Mouse (Mus musculus) bone marrow, adult 2 months (tissue): ENCODE results near the gene Lzic. TPM values are rescaled to one million over a fixed set of nuclear protein-coding genes. Genes with fewer than 3 reads are reported as not detected.
"Not testable (repeated sequence)": the region's sequence is repeated elsewhere in the genome, so short reads cannot be mapped to it uniquely, and the experiment has no call there.

Source experiments
- H3K27ac ChIP-seq: fragments of 200-500 bp; 2 replicates; pipeline ENCODE4 v1.5.1; 2012; ENCODE audit warnings: low read depth, mild to moderate bottlenecking, control low read depth, inconsistent platforms, low read length; ENCODE audit not compliant: control insufficient read depth, poor library complexity, insufficient read depth
- H3K4me1 ChIP-seq: fragments of 200-500 bp; 2 replicates; pipeline ENCODE4 v1.6.1; 2011; ENCODE audit warnings: low read length; ENCODE audit not compliant: control insufficient read depth, insufficient read depth
- H3K4me3 ChIP-seq: fragments of 200-500 bp; replicated peaks from 2 replicates; pipeline ENCODE3; 2011; ENCODE audit warnings: mild to moderate bottlenecking, low read depth, low read length, control low read depth; ENCODE audit not compliant: control insufficient read depth
- CTCF ChIP-seq: fragments of 200-500 bp; IDR thresholded peaks from 2 replicates; pipeline ENCODE4 v1.5.1; 2011; ENCODE audit warnings: low read length, control low read depth; ENCODE audit not compliant: control insufficient read depth, insufficient read depth
- POLR2A ChIP-seq: fragments of 200-500 bp; IDR thresholded peaks from 2 replicates; pipeline ENCODE4 v1.6.1; 2011; ENCODE audit warnings: low read depth, mild to moderate bottlenecking, control low read depth, low read length, borderline replicate concordance; ENCODE audit not compliant: control insufficient read depth
- WGBS: fragments of 180-500 bp; shearing (Covaris S2); methylation state at CpG from one replicate; pipeline ENCODE4 v1.1.7; 2018; 5-methylcytosine and 5-hydroxymethylcytosine counted together
- polyA plus RNA-seq: library from polyadenylated mRNA; stranded (reverse); fragments of >200 nt; gene quantifications from 2 replicates; pipeline ENCODE4 v1.2.4, GENCODE M21; 2011; ENCODE audit warnings: low replicate concordance; ENCODE audit not compliant: missing spikeins, insufficient read depth, insufficient read length

Gene Lzic
- polyA plus RNA-seq, 1 experiment, result 14.5 TPM

DNA sequence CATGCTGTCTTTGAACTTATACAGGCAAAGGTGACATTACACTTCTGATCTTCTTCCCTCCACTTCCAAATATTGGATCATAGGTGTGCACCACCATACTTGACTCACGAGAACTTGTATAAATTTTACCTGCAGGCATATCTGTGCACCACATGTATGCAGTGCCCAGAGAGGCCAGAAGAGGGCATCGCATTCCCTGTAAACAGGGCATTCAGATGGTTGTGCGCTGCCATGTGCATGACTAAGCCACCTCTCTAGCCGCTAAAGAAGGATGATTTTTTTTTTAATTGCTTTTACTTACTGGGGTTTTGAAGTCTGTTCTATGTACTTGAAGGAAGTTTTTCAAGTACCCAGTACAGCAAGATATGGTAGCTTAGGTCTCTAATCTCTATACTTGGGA, 31.4 kb upstream of the Lzic start:
- WGBS, result 67% methylated on average over 4 of the region's 4 CpGs
- TF ChIP-seq CTCF, result peak; percentile 56
- no peak for TF ChIP-seq POLR2A
- no peaks in the 10 kb centered on the region for H3K4me1 ChIP-seq
- H3K4me3 ChIP-seq, result no peak overlapping the region
- no peak overlapping the region for H3K27ac ChIP-seq

DNA sequence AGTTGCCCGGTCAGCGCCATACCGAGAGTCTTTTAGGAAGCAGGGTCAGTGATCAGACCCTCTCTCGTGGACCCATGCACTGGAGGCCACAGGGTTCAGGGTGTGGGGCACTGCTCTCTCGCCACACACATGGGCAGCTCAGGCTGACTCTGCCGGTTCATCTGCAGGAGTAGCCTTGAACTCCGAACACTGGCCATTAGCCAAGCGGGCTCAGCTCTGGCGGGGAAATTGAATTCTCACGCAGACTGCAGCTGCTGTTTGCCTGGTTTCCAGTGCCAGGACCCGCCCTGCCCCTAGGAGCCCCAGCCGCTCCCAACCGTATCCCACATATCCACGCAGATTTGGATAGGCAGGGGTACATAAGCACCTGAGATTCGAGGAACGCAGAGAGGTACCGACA, 30.8 kb upstream of the Lzic start:
- no peaks in the 10 kb centered on the region for H3K4me1 ChIP-seq
- 86% methylated on average over 17 of the region's 17 CpGs for WGBS
- H3K4me3 ChIP-seq, result no peak overlapping the region
- no peak overlapping the region for H3K27ac ChIP-seq
- TF ChIP-seq CTCF, result no peak
- TF ChIP-seq POLR2A, result no peak

DNA sequence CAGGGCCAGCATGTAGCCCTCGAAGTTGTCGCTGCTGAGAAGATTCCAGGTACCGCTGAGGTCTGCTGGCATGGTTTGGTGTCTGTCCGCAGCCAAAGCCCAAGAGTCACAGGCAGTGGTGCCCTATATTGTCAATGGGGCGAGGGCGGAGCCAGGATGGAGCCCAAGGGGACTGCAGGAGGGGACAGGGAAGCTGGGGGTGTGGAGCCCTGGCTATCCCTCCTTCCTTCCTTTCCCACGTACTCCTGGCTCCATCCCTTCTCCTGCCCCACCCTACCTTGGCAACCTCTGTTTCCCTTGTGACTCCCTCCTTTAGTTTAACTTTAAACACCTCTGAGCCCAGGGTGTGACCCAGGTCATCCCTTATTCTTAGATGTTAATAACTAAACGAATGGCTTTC, 30.1 kb upstream of the Lzic start, which contains the start of gene Rbp7:
Rbp7 (minus strand) TSS at position 100 of the 400 bp plus-strand sequence.
- H3K4me3 ChIP-seq, result no peak within 1 kb of the TSS
- no peaks in the 10 kb centered on the region for H3K4me1 ChIP-seq
- TF ChIP-seq POLR2A, result no peak
- TF ChIP-seq CTCF, result no peak
- H3K27ac ChIP-seq, result no peak within 1 kb of the TSS
- 74% methylated on average over 8 of the region's 8 CpGs for WGBS

DNA sequence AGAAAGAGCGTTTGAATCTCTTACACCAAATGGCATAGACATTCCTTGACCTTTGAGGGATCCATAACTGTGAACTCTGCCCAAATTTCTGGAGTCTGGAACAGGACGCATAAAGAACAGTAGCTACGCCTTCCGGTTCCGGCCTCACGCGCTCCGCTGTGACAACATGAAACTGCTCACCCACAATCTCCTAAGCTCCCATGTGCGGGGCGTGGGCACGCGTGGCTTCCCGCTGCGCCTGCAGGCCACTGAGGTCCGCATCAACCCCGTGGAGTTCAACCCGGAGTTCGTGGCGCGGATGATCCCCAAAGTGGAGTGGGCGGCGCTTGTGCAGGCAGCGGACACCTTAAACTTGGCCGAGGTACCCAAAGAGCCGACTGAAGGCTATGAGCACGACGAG, 27.9 kb upstream of the Lzic start:
- not testable (repeated sequence) for H3K4me1 ChIP-seq, H3K27ac ChIP-seq, H3K4me3 ChIP-seq
- WGBS, result 88% methylated on average over 27 of the region's 27 CpGs

DNA sequence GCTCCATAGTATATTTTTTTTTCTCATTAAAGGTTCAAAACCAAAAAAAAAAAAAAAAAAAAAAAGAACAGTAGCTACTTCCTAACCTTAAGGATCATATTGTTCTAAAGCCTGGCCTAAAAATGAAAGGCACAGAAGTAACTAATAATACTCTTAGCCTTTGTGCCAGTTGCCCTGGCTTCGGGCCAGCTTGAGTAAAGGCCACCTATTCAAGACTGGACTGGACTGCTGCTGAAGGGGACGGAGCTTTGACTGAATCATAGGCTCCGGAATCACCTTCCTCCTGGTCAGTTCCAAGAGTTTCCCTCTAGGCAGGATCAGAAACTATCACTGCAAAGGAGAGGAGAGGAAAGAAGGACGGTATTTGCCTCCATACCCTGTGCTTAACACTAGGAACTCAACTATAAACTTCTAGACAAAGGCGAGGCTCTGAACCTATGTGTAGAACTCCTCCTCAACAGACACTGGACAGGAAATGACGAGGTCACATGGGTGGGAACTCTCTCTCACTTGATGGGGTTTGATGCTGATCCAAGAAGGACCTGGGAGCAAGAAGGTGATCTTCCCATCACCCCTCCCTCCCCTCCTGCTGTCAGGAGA, 27.1 kb upstream of the Lzic start:
- Histone ChIP-seq H3K4me3 (no peak overlapping the region), H3K4me1 (no peaks in the 10 kb centered on the region; the same call in 1 of the 2 replicates), H3K27ac (no peak overlapping the region)
- TF ChIP-seq POLR2A (no peak), CTCF (no peak)
- WGBS, result 67% methylated on average over 6 of the region's 6 CpGs

DNA sequence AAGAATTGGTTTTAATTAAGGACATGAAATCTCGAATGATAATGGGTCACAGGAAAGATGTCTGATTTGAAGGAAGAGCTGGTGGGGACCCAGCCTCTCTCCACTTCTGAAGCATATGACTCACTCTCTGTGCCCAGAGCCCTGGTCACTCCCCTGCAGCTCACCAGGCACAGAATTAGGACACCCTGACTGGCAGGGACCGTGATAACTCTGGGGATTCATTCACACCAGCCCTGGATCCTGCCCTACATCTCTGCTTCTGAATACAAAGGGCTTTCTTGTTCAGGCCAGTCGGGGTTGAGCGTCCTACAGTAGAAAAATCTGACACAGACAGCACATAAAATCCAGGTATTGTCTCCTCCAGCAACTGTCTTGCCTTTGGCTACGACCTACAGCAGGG, 26.5 kb upstream of the Lzic start:
- WGBS, result 46% methylated on average over 5 of the region's 5 CpGs
- H3K4me3 ChIP-seq, result no peak overlapping the region
- H3K27ac ChIP-seq, result no peak overlapping the region
- H3K4me1 ChIP-seq, result no peaks in the 10 kb centered on the region; the same call in 1 of the 2 replicates
- TF ChIP-seq CTCF, result no peak
- no peak for TF ChIP-seq POLR2A

DNA sequence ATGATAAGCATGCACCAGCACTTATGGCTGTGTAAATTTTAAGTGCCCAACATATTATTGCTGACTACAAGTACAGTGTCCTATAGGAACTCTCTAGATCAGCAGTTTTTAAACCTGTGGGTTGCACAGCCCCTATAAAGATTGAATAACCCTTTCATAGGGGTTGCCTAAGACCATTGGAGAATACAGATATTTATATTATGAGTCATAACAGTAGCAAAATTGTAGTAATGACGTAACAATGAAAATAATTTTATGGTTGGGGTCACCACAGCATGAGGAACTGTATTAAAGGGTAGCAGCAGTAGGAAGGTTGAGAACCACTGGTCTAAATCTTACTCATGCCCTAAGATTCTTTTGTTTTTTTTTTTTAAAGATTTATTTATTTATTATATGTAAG, 25.6 kb upstream of the Lzic start:
- TF ChIP-seq POLR2A (no peak), CTCF (no peak)
- WGBS, result 57% methylated on average over 1 of the region's 1 CpGs
- no peaks in the 10 kb centered on the region; the same call in 1 of the 2 replicates for H3K4me1 ChIP-seq
- H3K4me3 ChIP-seq, result no peak overlapping the region
- no peak overlapping the region for H3K27ac ChIP-seq

DNA sequence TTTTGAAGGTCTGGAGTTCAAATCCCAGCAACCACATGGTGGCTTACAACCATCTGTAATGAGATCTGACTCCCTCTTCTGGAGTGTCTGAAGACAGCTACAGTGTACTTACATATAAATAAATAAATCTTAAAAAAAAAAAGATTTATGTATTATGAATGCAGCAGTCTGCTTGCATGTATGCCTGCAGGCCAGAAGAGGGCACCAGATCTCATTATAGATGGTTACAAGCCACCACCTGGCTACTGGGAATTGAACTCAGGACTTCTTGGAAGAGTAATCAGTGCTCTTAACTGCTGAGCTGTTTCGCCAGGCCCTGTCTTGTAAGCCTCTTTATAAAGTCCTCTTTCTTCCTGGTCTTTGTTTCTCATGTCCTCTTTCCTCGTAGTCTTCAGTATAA, 24.6 kb upstream of the Lzic start:
- WGBS, result 90% methylated on average over 2 of the region's 2 CpGs
- 0 out of 2 replicates have a peak, but pooled peaks have one; percentile 6 for TF ChIP-seq CTCF
- not testable (repeated sequence) for H3K4me3 ChIP-seq, H3K4me1 ChIP-seq, H3K27ac ChIP-seq

DNA sequence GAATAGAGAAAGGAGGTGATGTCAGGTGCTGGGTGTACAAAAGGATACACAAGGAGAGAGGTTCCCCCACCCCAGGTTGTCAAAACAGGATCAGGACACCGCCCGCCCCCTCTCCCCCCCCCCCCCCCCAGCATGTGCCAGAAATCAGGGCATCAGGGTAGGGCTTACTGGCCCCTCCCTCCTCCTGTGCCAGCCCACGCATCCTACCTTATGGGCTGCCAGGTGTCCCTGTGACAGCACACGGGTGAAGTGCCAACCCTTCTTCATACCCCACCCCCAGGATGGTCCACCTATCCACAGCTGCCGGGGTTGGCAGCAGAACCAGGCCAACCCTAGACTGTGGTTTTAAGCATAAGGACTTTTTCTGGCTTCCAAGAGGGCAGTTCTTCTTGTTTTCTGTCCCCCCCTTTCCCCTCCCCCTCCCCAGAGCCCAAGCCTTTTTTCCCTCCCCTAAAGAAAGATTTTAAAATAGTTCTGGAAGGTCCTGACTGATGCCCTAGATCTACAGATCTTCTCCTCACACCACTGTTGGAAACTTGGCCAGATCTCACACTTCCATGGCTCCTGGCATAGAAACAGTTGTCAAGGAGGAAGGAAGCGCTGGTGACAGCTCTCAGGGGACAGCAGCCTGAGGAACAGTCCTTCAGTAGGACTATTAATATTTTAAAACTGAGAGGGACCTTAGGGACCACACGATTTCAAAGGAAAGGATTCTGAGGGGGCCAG, 23.3 kb upstream of the Lzic start:
- TF ChIP-seq POLR2A, result no peak
- no peak for TF ChIP-seq CTCF
- Histone ChIP-seq H3K4me3 (no peak overlapping the region), H3K27ac (no peak overlapping the region), H3K4me1 (no peaks in the 10 kb centered on the region; the same call in 1 of the 2 replicates)
- 18% methylated on average over 7 of the region's 7 CpGs for WGBS
